Mouse (Mus musculus) thymus, adult 2 months (tissue): ENCODE results near the gene Acta1. TPM values are rescaled to one million over a fixed set of nuclear protein-coding genes. Genes with fewer than 3 reads are reported as not detected.

ENCODE experiments used
- DNase-seq: peaks from one replicate; pipeline ENCODE4 v3.0.0; 2021
- H3K27ac ChIP-seq: fragments of 200-500 bp; 2 replicates; pipeline ENCODE4 v1.5.1; 2012; ENCODE audit warnings: low read length, control low read depth; ENCODE audit not compliant: control insufficient read depth, insufficient read depth
- H3K27me3 ChIP-seq: fragments of 200-500 bp; 2 replicates; pipeline ENCODE4 v1.6.1; 2012; ENCODE audit warnings: mild to moderate bottlenecking, low read length, moderate library complexity, mixed read lengths; ENCODE audit not compliant: control insufficient read depth, insufficient read depth
- H3K36me3 ChIP-seq: fragments of 200-500 bp; 2 replicates; pipeline ENCODE4 v1.6.1; 2012; ENCODE audit warnings: mild to moderate bottlenecking, low read length, moderate library complexity; ENCODE audit not compliant: control insufficient read depth, insufficient read depth
- H3K4me1 ChIP-seq: fragments of 200-500 bp; replicated peaks from 2 replicates; pipeline ENCODE4 v1.6.1; 2012; ENCODE audit warnings: low read length; ENCODE audit not compliant: control insufficient read depth, insufficient read depth
- H3K4me3 ChIP-seq: fragments of 200-500 bp; 2 replicates; pipeline ENCODE4 v1.5.1; 2012; ENCODE audit warnings: mild to moderate bottlenecking, low read length, control low read depth, moderate library complexity; ENCODE audit not compliant: control insufficient read depth, insufficient read depth
- CTCF ChIP-seq: fragments of 200-500 bp; IDR thresholded peaks from 2 replicates; pipeline ENCODE4 v1.5.1; 2012; ENCODE audit warnings: mild to moderate bottlenecking, control low read depth, low read length, moderate library complexity, borderline replicate concordance; ENCODE audit not compliant: control insufficient read depth, poor library complexity, insufficient read depth; ENCODE audit errors: extremely low read depth
- POLR2A ChIP-seq: fragments of 200-500 bp; IDR thresholded peaks from 2 replicates; pipeline ENCODE4 v1.6.1; 2012; ENCODE audit warnings: mild to moderate bottlenecking, low read length, control low read depth, moderate library complexity; ENCODE audit not compliant: control insufficient read depth, poor library complexity, insufficient read depth; ENCODE audit errors: extremely low read depth
- WGBS: fragments of 180-500 bp; shearing (Covaris S2); methylation state at CpG from one replicate; pipeline ENCODE4 v1.1.7; 2018; 5-methylcytosine and 5-hydroxymethylcytosine counted together
- polyA plus RNA-seq: library from polyadenylated mRNA; depleted of rRNA; stranded (reverse); fragments of >200 nt; gene quantifications from 2 replicates; pipeline ENCODE4 v1.2.3, GENCODE M21; 2012

The Acta1 gene
- polyA plus RNA-seq, 1 experiment = 13.3 TPM

DNA sequence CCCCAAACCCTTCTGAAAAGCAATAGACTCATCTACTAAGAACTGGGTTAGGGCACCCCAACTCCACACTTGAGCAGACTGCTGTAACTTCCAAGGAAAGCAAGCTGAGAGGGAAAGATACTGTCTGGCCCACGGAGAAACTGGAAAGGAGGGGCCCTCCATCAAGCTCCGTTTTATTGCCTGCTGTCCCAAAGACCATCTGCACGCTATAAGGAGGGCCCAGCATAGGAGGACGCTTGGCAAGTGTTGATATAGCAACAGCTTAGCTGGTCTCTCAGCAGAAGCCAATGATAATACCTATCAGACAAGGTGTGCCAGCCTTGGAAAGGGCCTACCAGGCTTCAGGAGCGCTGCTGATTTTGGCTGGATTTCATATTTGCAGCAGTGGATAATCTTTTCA lies 43.0 kb downstream of the Acta1 start:
- no peaks in the 10 kb centered on the region for H3K4me1 ChIP-seq
- H3K4me3 ChIP-seq = no peak overlapping the region
- no peaks in the 10 kb centered on the region for H3K27me3 ChIP-seq
- no peak for DNase-seq
- no peak for TF ChIP-seq POLR2A
- TF ChIP-seq CTCF = no peak
- no peak overlapping the region for H3K27ac ChIP-seq
- no peaks in the 10 kb centered on the region for H3K36me3 ChIP-seq
- WGBS = 94% methylated on average over 5 of the region's 5 CpGs

DNA sequence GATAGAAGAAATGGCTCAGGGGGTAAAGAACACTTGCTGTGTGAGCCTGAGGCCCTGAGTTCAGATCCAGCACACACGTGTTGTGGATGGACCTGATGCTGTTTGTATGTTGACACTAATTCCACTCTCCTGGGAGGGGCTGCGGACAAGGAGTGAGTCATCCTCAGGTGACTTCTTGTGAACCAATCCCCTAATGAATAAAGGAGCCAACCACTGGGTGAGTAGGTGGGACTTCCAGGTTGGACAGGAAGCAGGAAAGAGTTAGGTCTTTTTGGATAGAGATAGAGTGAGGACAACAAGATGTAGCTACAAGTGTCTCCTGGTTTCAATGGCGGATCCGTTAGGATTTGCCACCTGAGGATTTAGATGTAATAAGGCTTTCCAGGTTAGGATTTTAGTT lies 45.2 kb downstream of the Acta1 start:
- DNase-seq = no peak
- WGBS = 95% methylated on average over 4 of the region's 4 CpGs
- no peaks in the 10 kb centered on the region for H3K27me3 ChIP-seq
- H3K4me1 ChIP-seq = peaks cover 4% of the 10 kb centered on the region
- H3K36me3 ChIP-seq = no peaks in the 10 kb centered on the region
- no peak overlapping the region for H3K27ac ChIP-seq
- TF ChIP-seq CTCF = no peak
- TF ChIP-seq POLR2A = no peak
- H3K4me3 ChIP-seq = no peak overlapping the region

DNA sequence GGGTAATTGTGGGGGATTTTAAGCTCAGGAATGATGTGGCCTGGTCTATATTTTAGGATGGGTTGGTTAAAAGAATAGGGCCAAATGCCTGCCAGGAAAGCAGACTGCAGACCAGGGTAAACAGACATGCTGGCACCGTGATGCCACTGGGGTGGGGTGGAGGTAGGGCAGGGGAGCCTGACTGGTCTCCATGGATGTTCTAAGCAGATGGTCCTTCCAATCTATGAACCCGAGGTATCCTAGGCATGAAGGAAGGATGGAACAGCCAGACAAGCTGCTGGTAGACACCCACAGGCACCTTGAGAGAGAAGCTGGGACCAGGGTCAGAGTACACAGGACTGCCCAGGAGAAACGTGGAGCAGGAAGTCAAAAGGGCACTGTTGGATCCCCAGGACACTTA lies 47.0 kb downstream of the Acta1 start:
- no peak overlapping the region for H3K4me3 ChIP-seq
- H3K36me3 ChIP-seq = no peaks in the 10 kb centered on the region
- 91% methylated on average over 3 of the region's 3 CpGs for WGBS
- H3K4me1 ChIP-seq = peaks cover 4% of the 10 kb centered on the region
- H3K27me3 ChIP-seq = no peaks in the 10 kb centered on the region
- DNase-seq = no peak
- TF ChIP-seq POLR2A (no peak), CTCF (no peak)
- H3K27ac ChIP-seq = no peak overlapping the region

DNA sequence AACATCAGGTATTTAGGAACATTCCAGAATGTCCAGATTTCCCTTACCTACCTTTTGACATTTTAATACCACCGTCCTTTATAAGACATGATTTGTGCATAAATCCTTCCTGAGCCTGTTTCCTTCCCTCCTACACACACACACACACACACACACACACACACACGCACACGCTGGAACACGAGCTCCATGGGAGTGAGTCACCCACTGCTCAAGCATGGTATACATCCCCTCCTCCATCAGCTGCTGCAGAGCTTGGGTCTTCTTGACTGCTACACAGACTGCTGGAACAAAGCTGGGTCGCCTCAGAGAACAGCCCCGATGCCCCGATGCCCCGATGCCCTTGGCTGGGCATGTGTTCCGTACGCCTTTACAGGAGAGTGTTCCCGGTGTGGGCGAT lies 48.0 kb downstream of the Acta1 start:
- peaks cover 6% of the 10 kb centered on the region for H3K36me3 ChIP-seq
- no peaks in the 10 kb centered on the region for H3K27me3 ChIP-seq
- WGBS = 95% methylated on average over 12 of the region's 12 CpGs
- peaks cover 4% of the 10 kb centered on the region for H3K4me1 ChIP-seq
- H3K4me3 ChIP-seq = no peak overlapping the region
- no peak overlapping the region for H3K27ac ChIP-seq
- TF ChIP-seq POLR2A (no peak), CTCF (no peak)
- DNase-seq = no peak

DNA sequence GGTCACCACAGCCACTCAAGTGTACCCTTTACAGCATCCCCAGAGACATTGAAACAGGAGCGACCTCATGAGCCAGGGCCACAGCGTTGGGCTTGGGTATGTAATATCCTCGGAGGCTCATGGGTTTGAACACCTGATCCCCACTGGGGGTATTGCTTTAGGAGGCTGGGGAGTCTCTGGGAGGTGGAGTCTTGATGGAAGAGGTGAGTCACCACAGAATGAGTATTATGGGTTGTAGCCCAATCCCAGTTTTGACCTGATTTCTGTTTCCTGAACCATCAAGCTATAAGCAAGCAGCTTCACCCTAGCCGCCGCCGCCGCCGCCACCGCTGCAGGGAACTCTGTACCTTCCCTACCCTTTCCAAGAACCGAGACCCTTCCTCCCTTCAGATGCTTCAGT lies 48.6 kb downstream of the Acta1 start:
- no peak for TF ChIP-seq POLR2A
- no peak for TF ChIP-seq CTCF

DNA sequence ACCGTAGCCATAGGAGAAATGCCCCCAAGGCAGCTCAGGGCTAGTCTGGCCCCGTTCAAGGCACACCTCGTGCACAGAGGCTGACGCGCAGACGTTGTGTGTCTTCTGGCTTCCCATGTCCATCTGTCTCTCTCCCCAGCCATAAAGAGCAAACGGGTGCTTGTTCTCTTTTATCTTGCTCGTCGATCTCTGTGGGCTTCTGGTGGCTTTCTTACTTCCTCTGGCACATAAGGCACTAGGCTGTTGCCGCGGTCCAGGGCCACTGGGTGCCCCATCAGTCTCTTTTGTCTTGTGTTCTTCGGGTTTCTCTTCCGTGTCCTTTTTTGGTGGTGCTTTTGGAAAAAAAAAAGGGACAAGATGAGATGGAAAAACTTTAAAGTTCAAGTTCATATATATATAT lies 49.4 kb downstream of the Acta1 start:
- H3K4me3 ChIP-seq = no peak overlapping the region
- peaks cover 6% of the 10 kb centered on the region for H3K36me3 ChIP-seq
- no peak for TF ChIP-seq CTCF
- TF ChIP-seq POLR2A = no peak
- H3K27me3 ChIP-seq = no peaks in the 10 kb centered on the region
- H3K4me1 ChIP-seq = peaks cover 4% of the 10 kb centered on the region
- DNase-seq = no peak
- 12% methylated on average over 13 of the region's 13 CpGs for WGBS
- H3K27ac ChIP-seq = no peak overlapping the region

More for the DNA sequence above, 48.6 kb downstream of the Acta1 start:
- no peak overlapping the region for H3K4me3 ChIP-seq
- H3K27ac ChIP-seq = no peak overlapping the region
- WGBS = 96% methylated on average over 10 of the region's 10 CpGs
- no peaks in the 10 kb centered on the region for H3K27me3 ChIP-seq
- no peak for DNase-seq
- peaks cover 6% of the 10 kb centered on the region for H3K36me3 ChIP-seq
- peaks cover 4% of the 10 kb centered on the region for H3K4me1 ChIP-seq

DNA sequence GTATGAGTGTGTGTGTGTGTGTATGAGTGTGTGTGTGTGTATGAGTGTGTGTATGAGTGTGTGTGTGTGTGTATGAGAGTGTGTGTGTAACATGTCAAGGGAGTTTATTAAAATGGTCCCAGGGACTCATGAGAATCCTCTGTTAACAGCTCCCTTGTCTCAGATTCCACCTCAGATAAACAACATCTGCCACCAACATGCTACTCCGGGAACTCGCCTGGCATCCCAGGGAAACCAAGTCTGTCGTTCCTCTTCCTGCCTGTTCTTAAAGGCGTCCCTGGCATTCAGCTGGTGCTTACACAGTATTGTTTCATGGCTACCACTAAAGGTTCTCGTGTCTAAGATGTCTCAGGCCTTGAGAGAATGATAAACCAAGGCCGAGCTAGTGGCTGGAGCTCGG lies 50.2 kb downstream of the Acta1 start:
- DNase-seq = no peak
- TF ChIP-seq POLR2A (no peak), CTCF (no peak)
- 90% methylated on average over 7 of the region's 7 CpGs for WGBS
- H3K27me3 ChIP-seq = no peaks in the 10 kb centered on the region
- peaks cover 6% of the 10 kb centered on the region for H3K36me3 ChIP-seq
- H3K4me1 ChIP-seq = peaks cover 4% of the 10 kb centered on the region
- H3K4me3 ChIP-seq = no peak overlapping the region
- H3K27ac ChIP-seq = no peak overlapping the region
